Mouse (Mus musculus): ENCODE results near the gene Maml3. TPM values are rescaled to one million over a fixed set of nuclear protein-coding genes. Genes with fewer than 3 reads are reported as not detected.

Gene Maml3
- polyA plus RNA-seq, 1 experiment from 2014 or later = 2.9 TPM

DNA sequence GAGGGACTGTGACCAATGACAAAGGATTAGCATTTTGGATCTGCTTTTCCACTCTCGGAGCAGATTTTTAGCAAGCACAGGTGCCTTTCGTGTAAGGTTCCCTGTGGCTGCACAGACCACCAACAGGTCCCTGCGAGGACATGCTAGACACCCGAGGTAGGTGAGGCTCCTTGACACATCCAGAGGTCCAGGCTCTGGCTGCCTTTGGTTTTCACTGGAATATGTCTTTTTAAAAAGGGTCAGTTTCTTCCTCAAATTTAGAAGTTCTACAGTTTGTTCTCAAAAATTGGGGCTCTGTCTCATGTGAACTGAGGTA lies 34.8 kb downstream of the Maml3 start:
- DNase-seq (ENCODE audit: low spot score) (no peak), ATAC-seq (ENCODE audit: low FRiP score, low TSS enrichment) (peak; percentile 19; the same call in 1 of the 2 replicates)
- H3K4me1 ChIP-seq (replicated peaks; ENCODE audit: control insufficient read depth, insufficient read depth) = 0 out of 2 replicates have a peak, but pooled peaks cover 2% of the 10 kb centered on the region
- H3K9ac ChIP-seq (ENCODE audit: low read length) = peak overlapping the region; percentile 63
- no peaks in the 10 kb centered on the region for H3K9me3 ChIP-seq (ENCODE audit: control insufficient read depth, low read length)
- no peaks in the 10 kb centered on the region for H3K36me3 ChIP-seq (ENCODE audit: control insufficient read depth, insufficient read depth, low read length)
- H3K4me3 ChIP-seq (ENCODE audit: low read depth, low read length) = peak overlapping the region; percentile 41
- WGBS = 23% methylated on average over 4 of the region's 4 CpGs
- TF ChIP-seq CTCF (IDR thresholded peaks at IDR 0.05; ENCODE audit: low read depth) (no peak), EP300 (optimal IDR thresholded peaks at IDR 0.05) (no peak)
- H3K27me3 ChIP-seq (ENCODE audit: control insufficient read depth, insufficient read depth, low read length) = no peaks in the 10 kb centered on the region
- H3K4me2 ChIP-seq (replicated peaks; ENCODE audit: low read depth) = peak overlapping the region; percentile 71
- H3K27ac ChIP-seq (replicated peaks) = peak overlapping the region; percentile 83

DNA sequence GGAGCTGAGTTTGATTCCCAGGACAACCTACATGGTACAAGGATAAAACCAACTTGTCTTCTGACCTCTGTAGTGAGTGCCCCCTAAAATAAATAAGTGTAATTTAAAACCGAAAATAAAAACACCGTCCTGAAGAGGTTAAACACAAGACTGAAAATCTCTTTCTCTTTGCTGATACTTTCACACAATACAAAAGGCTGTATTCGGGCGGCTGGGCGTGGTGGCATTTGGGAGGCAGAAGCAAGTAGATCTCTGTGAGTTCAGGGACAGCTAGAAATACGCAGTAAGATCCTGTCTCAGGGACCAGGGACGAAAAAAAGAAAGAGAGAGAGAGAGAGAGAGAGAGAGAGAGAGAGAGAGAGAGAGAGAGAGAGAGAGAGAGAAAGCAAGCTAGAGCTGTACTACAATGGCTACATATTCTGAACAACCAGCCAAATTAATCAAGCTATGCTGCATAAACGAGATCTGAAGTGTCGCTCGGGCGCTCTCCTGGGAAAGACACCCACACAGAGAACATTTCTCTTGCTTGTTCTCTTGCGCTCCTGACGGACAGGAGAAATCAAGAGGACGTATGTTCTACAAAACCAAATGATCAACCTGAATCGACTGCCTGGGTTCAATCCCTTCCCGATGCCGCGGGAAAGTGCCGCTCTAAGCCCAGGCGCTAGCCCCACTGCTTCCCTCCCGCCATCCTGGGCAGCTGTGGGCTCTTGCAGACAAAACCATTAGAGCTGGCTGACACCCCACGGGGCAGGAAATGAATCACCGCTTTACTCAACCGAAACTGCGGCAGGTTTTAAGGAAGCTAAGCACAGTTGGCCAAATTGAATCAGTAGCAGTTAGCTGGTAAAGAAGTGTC lies 35.3 kb downstream of the Maml3 start:
- Histone ChIP-seq H3K9me3 (ENCODE audit: control insufficient read depth, low read length) (no peaks in the 10 kb centered on the region), H3K36me3 (ENCODE audit: control insufficient read depth, insufficient read depth, low read length) (no peaks in the 10 kb centered on the region), H3K27ac (replicated peaks) (peak overlapping the region; percentile 83), H3K4me2 (replicated peaks; ENCODE audit: low read depth) (peak overlapping the region; percentile 71), H3K27me3 (ENCODE audit: control insufficient read depth, insufficient read depth, low read length) (no peaks in the 10 kb centered on the region), H3K4me3 (ENCODE audit: low read depth, low read length) (peak overlapping the region; percentile 41), H3K9ac (ENCODE audit: low read length) (peak overlapping the region; percentile 63), H3K4me1 (replicated peaks; ENCODE audit: control insufficient read depth, insufficient read depth) (0 out of 2 replicates have a peak, but pooled peaks cover 2% of the 10 kb centered on the region)
- TF ChIP-seq CTCF (IDR thresholded peaks at IDR 0.05; ENCODE audit: low read depth) = no peak
- no peak for TF ChIP-seq EP300 (optimal IDR thresholded peaks at IDR 0.05)
- peak; percentile 78 for DNase-seq (ENCODE audit: low spot score)
- peak; percentile 75 for ATAC-seq (ENCODE audit: low FRiP score, low TSS enrichment)
- WGBS = 10% methylated on average over 25 of the region's 25 CpGs

DNA sequence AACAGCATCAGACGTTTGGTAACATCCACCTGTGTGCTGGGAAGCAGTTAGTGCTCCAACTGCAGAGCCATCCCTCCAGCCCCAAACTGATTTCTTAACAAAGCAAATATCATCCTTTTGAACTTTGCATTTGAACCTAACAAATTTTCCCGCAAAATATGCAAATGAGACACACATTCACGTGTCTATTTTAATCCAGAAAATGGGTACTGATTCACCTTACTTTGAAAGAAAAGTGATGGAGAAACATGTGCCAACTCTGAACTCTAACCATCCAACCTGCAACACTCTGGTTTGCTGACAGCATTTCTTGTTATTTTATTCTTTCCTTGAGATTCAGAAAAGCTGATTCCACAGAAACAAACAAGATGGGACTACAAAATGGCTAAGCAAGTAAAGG lies 36.0 kb downstream of the Maml3 start:
- no peak overlapping the region; the same call in 1 of the 2 replicates for H3K4me2 ChIP-seq (replicated peaks; ENCODE audit: low read depth)
- no peak for ATAC-seq (ENCODE audit: low FRiP score, low TSS enrichment)

DNA sequence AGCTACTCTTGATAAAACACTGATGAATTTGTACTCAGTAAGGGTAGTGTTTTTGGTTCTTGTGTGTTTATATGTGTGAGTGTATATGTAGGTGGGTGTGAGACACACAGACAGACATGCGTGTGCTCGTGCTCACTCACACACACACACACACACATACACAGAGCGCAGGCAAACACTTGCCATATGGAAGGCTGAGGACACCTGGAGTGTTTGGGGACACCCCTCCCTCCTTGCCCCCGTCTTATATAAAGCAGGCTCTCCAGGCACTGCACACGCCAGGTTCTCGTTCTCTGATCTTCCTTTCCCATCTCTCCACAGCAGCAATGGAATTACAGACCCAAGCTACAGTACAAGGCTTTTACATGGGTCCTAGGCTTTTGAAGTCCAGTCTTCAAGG lies 37.7 kb downstream of the Maml3 start:
- Histone ChIP-seq H3K4me3 (ENCODE audit: low read depth, low read length) (no peak overlapping the region), H3K36me3 (ENCODE audit: control insufficient read depth, insufficient read depth, low read length) (no peaks in the 10 kb centered on the region), H3K4me2 (replicated peaks; ENCODE audit: low read depth) (no peak overlapping the region), H3K27me3 (ENCODE audit: control insufficient read depth, insufficient read depth, low read length) (no peaks in the 10 kb centered on the region), H3K9ac (ENCODE audit: low read length) (no peak overlapping the region), H3K4me1 (replicated peaks; ENCODE audit: control insufficient read depth, insufficient read depth) (no peaks in the 10 kb centered on the region), H3K9me3 (ENCODE audit: control insufficient read depth, low read length) (no peaks in the 10 kb centered on the region), H3K27ac (replicated peaks) (no peak overlapping the region)
- 82% methylated on average over 6 of the region's 6 CpGs for WGBS
- no peak for DNase-seq (ENCODE audit: low spot score)
- ATAC-seq (ENCODE audit: low FRiP score, low TSS enrichment) = no peak
- no peak for TF ChIP-seq EP300 (optimal IDR thresholded peaks at IDR 0.05)
- no peak for TF ChIP-seq CTCF (IDR thresholded peaks at IDR 0.05; ENCODE audit: low read depth)

More for the DNA sequence above, 36.0 kb downstream of the Maml3 start:
- WGBS = 74% methylated on average over 3 of the region's 3 CpGs
- TF ChIP-seq CTCF (IDR thresholded peaks at IDR 0.05; ENCODE audit: low read depth) (no peak), EP300 (optimal IDR thresholded peaks at IDR 0.05) (no peak)
- Histone ChIP-seq H3K27ac (replicated peaks) (no peak overlapping the region), H3K4me3 (ENCODE audit: low read depth, low read length) (no peak overlapping the region), H3K9me3 (ENCODE audit: control insufficient read depth, low read length) (no peaks in the 10 kb centered on the region), H3K9ac (ENCODE audit: low read length) (no peak overlapping the region), H3K36me3 (ENCODE audit: control insufficient read depth, insufficient read depth, low read length) (no peaks in the 10 kb centered on the region), H3K27me3 (ENCODE audit: control insufficient read depth, insufficient read depth, low read length) (no peaks in the 10 kb centered on the region), H3K4me1 (replicated peaks; ENCODE audit: control insufficient read depth, insufficient read depth) (no peaks in the 10 kb centered on the region)
- DNase-seq (ENCODE audit: low spot score) = no peak

DNA sequence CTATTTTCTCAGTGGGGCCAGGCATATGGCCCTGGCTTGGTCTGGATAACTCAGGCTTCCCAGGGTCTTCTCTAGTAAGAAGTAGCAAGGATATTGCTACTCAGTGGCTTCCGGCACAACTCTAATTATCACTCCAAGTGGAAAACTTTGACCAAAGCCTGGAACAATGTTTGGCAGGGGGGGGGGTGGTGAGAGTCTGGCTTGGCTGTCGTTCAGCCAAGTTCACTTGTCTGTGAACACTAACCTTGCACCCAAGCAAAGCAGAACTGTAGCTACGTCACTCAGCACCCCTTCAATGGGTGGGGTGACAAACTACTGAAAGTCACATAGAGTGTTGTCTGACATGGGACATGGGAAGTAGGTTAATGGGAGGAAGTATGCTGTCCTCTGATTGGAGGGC lies 38.7 kb downstream of the Maml3 start:
- H3K4me3 ChIP-seq (ENCODE audit: low read depth, low read length) = no peak overlapping the region
- no peak overlapping the region for H3K4me2 ChIP-seq (replicated peaks; ENCODE audit: low read depth)
- DNase-seq (ENCODE audit: low spot score) = no peak
- ATAC-seq (ENCODE audit: low FRiP score, low TSS enrichment) = no peak
- H3K4me1 ChIP-seq (replicated peaks; ENCODE audit: control insufficient read depth, insufficient read depth) = no peaks in the 10 kb centered on the region
- no peak overlapping the region for H3K27ac ChIP-seq (replicated peaks)
- H3K36me3 ChIP-seq (ENCODE audit: control insufficient read depth, insufficient read depth, low read length) = no peaks in the 10 kb centered on the region
- TF ChIP-seq EP300 (optimal IDR thresholded peaks at IDR 0.05) = no peak
- TF ChIP-seq CTCF (IDR thresholded peaks at IDR 0.05; ENCODE audit: low read depth) = no peak
- no peak overlapping the region for H3K9ac ChIP-seq (ENCODE audit: low read length)
- no peaks in the 10 kb centered on the region for H3K27me3 ChIP-seq (ENCODE audit: control insufficient read depth, insufficient read depth, low read length)
- H3K9me3 ChIP-seq (ENCODE audit: control insufficient read depth, low read length) = no peaks in the 10 kb centered on the region
- 56% methylated on average over 3 of the region's 3 CpGs for WGBS

DNA sequence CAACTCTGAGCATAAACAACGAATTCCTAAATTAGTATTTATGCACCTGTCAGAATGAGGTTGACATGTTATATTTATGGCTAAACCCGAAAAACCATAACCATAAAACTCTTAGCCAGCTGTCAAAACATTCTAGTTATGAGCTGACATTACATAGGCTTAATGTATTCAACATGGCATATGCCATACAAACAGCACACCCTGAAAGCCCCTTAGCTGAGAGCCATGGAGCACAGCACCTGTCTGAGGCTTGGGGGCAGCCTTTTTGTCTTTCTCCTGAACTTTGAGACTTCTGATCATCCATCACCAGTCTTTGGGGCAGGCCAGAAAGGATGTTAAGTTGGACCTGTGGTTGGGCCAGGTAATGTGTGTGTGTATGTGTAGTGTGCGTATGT lies 41.6 kb downstream of the Maml3 start:
- no peak overlapping the region for H3K27ac ChIP-seq (replicated peaks)
- ATAC-seq (ENCODE audit: low FRiP score, low TSS enrichment) = no peak
- no peak for DNase-seq (ENCODE audit: low spot score)
- no peaks in the 10 kb centered on the region for H3K27me3 ChIP-seq (ENCODE audit: control insufficient read depth, insufficient read depth, low read length)
- TF ChIP-seq EP300 (optimal IDR thresholded peaks at IDR 0.05) (no peak), CTCF (IDR thresholded peaks at IDR 0.05; ENCODE audit: low read depth) (no peak)
- no peak overlapping the region for H3K4me3 ChIP-seq (ENCODE audit: low read depth, low read length)
- no peak overlapping the region for H3K9ac ChIP-seq (ENCODE audit: low read length)
- no peaks in the 10 kb centered on the region for H3K9me3 ChIP-seq (ENCODE audit: control insufficient read depth, low read length)
- no peaks in the 10 kb centered on the region for H3K36me3 ChIP-seq (ENCODE audit: control insufficient read depth, insufficient read depth, low read length)
- no peaks in the 10 kb centered on the region for H3K4me1 ChIP-seq (replicated peaks; ENCODE audit: control insufficient read depth, insufficient read depth)
- no peak overlapping the region for H3K4me2 ChIP-seq (replicated peaks; ENCODE audit: low read depth)
- 72% methylated on average over 3 of the region's 3 CpGs for WGBS

Data from stomach, postnatal 0 days (tissue).